Mouse (Mus musculus): ENCODE measurements around the gene Cyp2j9. TPM values are rescaled to one million over a fixed set of nuclear protein-coding genes. Genes with fewer than 3 reads are reported as not detected.

The Cyp2j9 gene
- 0.14 TPM for polyA plus RNA-seq (2017; shearing (Covaris generic))

DNA sequence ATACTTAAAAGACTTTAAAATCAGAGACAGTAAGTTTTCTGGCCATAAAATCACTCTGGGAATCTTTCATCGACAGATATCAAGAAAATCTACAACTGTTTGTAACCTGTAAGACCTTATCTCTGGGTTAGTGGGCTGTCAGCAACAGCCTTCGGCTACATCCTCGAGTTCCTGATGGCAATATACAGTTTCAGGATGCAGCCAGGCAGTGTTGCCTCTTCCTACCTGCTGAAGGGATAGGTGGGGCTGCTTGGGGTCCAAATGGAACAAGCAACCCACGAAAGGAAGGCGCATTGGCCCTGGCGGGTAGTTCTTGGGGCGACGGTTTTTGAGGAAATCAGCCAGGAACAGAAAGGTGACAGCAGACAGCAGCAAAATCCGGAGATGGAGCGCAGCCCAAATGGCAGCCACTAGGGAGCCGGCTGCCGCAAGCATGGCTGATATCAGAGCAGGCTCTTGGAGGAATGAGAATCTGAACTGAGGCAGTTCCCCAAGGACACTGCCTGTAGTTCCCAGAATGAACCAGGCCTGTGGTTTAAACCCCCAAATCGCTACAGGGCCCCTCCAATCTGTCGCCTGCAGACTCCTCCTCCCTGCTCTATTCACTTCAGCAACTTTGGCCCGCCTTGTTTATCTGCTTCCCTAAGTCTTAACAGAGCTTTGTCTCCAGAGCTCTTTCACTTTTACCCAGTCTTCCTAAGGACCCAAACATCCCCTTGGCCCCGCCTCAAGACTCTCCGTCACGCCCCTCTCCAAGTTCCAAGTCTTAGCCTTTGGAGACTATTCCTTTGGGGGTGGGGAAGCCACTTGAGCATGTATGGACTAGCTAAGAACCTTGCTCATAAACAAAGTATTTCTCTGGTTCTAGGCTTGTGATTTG is at the start of gene Cyp2j9:
Gene Cyp2j9 (minus strand): TSS at position 668 of the 880 bp plus-strand sequence.

GRCm38 (mm10) chr4:96553133-96553819 is 38.1 kb downstream of the Cyp2j9 start, which contains the start of gene Cyp2j6:
Gene Cyp2j6 (minus strand): TSS chr4:96553661.

Other genes starting within 250 kb of the Cyp2j9 start
- not detected for gene Cyp2j11, start 242.9 kb downstream of the Cyp2j9 start, polyA plus RNA-seq (2017; shearing (Covaris generic))
- not detected for gene Cyp2j8, start 84.2 kb downstream of the Cyp2j9 start, polyA plus RNA-seq (2017; shearing (Covaris generic))
- gene Cyp2j6, start 37.9 kb downstream of the Cyp2j9 start, polyA plus RNA-seq (2017; shearing (Covaris generic)): not detected
- gene Cyp2j5, start 72.6 kb upstream of the Cyp2j9 start, polyA plus RNA-seq (2017; shearing (Covaris generic)): not detected
- gene Gm12695, start 193.6 kb upstream of the Cyp2j9 start, polyA plus RNA-seq (2017; shearing (Covaris generic)): not detected